Mouse (Mus musculus): Measurements from ENCODE around the gene Rhbdd3.

GRCm38 (mm10) chr11:5098035-5098735, 541 bp upstream of the Rhbdd3 start:
- TF ChIP-seq POLR2A (IDR thresholded peaks at IDR 0.05; ENCODE audit: low read depth, low read length) (no peak), NELFE (IDR thresholded peaks at IDR 0.05; ENCODE audit: low read depth, low read length) (no peak), EP300 (IDR thresholded peaks at IDR 0.05; ENCODE audit: low read length) (no peak), MAX (IDR thresholded peaks at IDR 0.05; ENCODE audit: low read length) (peak; percentile 83; the same call in 1 of the 2 replicates), POLR2AphosphoS2 (IDR thresholded peaks at IDR 0.05; ENCODE audit: low read depth, low read length) (no peak), MEF2A (IDR thresholded peaks at IDR 0.05; ENCODE audit: borderline replicate concordance, low read depth, low read length) (no peak), E2F4 (IDR thresholded peaks at IDR 0.05; ENCODE audit: insufficient replicate concordance, low read depth, low read length) (no peak), CTCF (conservative IDR thresholded peaks at IDR 0.05 in 1 of 2, IDR thresholded peaks at IDR 0.05 in 1 of 2; ENCODE audit: low read depth in 2 of 2, low read length in 2 of 2) (no peak), ZNF384 (IDR thresholded peaks at IDR 0.05; ENCODE audit: low read depth, low read length) (no peak), BHLHE40 (IDR thresholded peaks at IDR 0.05; ENCODE audit: low read depth, low read length) (no peak), IRF4 (IDR thresholded peaks at IDR 0.05; ENCODE audit: low read depth, low read length) (no peak)

All from CH12.LX (cell line).